Mouse (Mus musculus): ENCODE measurements around the gene D430041D05Rik.

DNA sequence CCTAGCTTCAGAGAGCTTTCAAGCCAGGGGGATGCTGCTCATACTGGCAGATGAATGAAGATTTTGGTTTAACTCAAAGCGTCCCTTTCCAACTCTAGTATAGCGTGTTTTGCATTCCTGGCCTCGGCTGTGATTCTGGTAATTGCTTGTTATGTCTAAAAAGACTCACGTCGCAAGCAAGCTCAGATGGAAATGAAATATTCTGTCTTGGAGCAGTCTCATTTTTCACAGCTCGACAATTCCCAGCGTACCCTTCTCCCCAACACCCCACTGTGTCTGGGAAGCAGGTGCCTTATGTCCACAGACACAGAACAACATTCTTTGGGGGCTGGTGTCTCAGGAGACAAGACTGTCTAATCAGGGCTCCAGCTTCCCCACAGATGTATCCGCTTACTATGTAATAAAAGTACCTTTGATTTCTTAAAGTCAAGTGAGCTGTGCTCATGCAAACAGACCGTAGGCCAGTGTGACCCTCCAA lies 192.2 kb downstream of the D430041D05Rik start:
- TF ChIP-seq CTCF (conservative IDR thresholded peaks at IDR 0.05; ENCODE audit: low read length) = no peak
- TF ChIP-seq POU5F1 (IDR thresholded peaks at IDR 0.05; ENCODE audit: borderline replicate concordance, low read length) = no peak
